Mouse (Mus musculus): ENCODE measurements around the gene Smtnl2. TPM values are rescaled to one million over a fixed set of nuclear protein-coding genes. Genes with fewer than 3 reads are reported as not detected.
"Not testable (repeated sequence)": the region's sequence is repeated elsewhere in the genome, so short reads cannot be mapped to it uniquely, and the experiment has no call there.

Smtnl2 gene
- total RNA-seq, 2 experiments from 2014 or later, result 1.7 to 2.4 TPM

GRCm38 (mm10) chr11:72361385-72362346 is 49.8 kb downstream of the Smtnl2 start:
- peak; percentile 79 to 81 for DNase-seq

- peak; percentile 80 to 84 for DNase-seq
Measured at GRCm38 (mm10) chr11:72354971-72355728, 56.4 kb downstream of the Smtnl2 start.

- no peak for DNase-seq
Measured at GRCm38 (mm10) chr11:72353186-72353585, 58.3 kb downstream of the Smtnl2 start.

DNA sequence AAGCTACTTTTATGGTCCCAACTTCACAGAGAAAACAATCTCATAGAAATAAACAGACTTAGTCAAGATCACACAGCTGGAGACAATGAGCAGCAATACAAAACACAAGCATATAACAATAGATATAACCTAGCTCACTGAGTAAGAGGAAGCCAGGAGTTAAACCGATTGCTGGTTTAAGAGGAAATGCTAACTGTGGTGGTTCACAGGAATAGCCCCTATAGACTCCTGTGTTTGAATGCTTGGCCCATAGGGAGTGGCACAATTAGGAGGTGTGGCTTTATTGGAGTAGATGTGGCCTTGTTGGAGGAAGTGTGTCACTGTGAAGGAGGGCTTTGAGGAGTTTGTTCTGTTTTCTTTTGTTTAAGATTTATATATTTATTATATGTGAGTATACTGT is 59.2 kb downstream of the Smtnl2 start:
- DNase-seq, result no peak

DNA sequence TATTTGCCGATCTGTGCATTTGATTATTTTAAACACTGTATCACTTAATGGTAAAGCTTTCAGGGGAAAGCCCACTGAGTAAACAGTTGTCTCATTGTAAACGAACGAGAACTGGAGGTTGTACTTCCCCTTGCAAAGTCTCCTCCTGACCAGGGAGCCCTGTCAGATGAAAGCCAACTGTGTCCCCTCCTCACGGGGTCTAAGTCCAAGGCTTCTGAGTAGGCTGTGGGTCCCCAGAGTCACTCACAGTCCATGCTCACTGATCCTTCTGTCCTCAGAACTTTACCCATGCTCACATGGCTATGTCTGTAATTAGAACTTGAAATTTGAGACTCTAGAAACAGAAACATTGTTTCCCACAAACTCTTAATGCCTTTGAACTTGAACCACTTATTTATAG is 61.9 kb downstream of the Smtnl2 start:
- no peak for DNase-seq

GRCm38 (mm10) chr11:72349016-72349415 is 62.5 kb downstream of the Smtnl2 start:
- peak in 1 of 2 experiments; percentile 19 for DNase-seq

- DNase-seq, result no peak
Measured at GRCm38 (mm10) chr11:72348563-72348962, 63.0 kb downstream of the Smtnl2 start.

DNA sequence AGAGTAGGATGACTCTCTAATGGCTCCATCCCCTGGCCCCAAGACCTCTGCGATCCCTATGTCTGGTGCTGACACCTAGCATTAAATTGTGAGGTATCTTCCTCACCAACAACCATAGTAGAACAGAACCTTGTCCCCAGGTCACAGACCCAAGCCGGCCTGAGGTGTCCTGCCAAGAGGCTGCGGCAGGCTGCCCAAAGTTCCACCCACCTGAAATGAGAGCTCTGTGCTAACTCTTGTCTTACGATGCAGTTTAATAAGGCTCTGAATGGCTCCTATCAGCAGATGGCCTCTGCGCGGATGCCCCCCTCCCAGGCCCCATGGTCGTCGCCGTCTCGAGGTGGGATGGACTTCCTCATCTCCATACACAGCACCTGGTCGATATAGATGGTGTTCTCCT is 67.0 kb downstream of the Smtnl2 start:
- no peak for DNase-seq

- DNase-seq, result peak; percentile 63 to 77
Measured at GRCm38 (mm10) chr11:72343904-72344303, 67.6 kb downstream of the Smtnl2 start.

DNA sequence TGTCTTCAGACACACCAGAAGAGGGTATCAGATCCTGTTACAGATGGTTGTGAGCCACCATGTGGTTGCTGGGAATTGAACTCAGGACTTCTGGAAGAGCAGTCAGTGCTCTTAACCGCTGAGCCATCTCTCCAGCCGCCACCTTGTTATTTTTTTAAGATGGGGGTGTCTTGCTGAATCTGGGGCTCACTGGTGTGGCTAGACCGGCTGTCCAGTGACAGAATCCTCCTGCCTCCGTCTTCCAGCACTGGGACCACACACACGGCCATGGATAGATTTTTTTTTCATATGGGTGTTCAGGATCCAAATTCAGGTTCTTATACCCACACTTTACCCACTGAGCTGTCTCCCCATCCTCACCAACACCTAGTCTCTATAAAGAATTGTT is 68.3 kb downstream of the Smtnl2 start:
- not testable (repeated sequence) for DNase-seq

DNA sequence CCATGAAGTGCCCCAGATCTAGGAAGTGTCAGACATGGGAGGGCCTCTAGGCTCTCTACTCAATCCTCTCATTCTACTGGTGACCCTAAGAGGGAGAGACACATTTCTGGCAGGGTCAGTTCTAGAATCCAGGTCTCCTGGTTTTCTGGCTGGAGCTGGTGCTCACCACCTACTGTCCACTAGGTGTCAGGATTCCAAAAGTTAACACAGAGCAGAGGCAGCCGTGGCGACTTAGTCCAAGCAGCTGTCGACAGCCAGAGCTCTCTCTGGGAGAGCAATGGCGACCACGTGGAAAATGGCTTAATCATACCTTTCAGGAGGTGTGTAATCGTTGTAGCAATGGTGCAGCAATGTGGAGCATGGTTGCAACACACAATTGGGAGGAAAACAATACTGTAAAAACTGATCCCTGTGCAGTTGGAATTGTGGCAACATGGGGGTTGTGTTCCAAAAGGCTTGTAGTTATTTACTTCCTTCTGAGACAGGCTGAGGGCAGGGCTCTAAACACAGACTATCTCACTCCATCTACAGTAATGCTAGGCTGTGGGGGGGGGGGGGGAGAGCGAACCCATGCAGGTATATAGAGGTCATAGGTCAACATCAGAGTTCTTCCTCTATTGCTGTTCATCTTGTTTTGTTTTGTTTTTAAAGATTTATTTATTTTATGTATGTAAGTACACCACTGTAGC is 68.8 kb downstream of the Smtnl2 start:
- peak; percentile 67 to 69 for DNase-seq

- DNase-seq, result no peak
Measured at GRCm38 (mm10) chr11:72339716-72340115, 71.8 kb downstream of the Smtnl2 start.

Small RNA genes within 50 kb of the gene (microRNA-seq; reads per million reads assigned to microRNA genes)
- not detected for gene Mir6338

Other genes starting within 250 kb of the Smtnl2 start
- under 1 TPM; 0.46 to 0.60 TPM for gene Gm43951, start 204.9 kb downstream of the Smtnl2 start, total RNA-seq (2021)
- 1 to 10 TPM; 4.9 to 5.8 TPM for gene 4933427D14Rik, start 204.3 kb downstream of the Smtnl2 start, total RNA-seq (2021)
- 10 to 100 TPM; 71.8 to 74.2 TPM for gene Txndc17, start 204.2 kb downstream of the Smtnl2 start, total RNA-seq (2021)
- gene Med31, start 196.1 kb downstream of the Smtnl2 start, total RNA-seq (2021), result 10 to 100 TPM; 13.0 to 13.5 TPM
- under 1 TPM; 0.07 to 0.17 TPM for gene Slc13a5, start 144.5 kb downstream of the Smtnl2 start, total RNA-seq (2021)
- 10 to 100 TPM; 30.0 to 33.3 TPM for gene Xaf1, start 110.1 kb downstream of the Smtnl2 start, total RNA-seq (2021)
- not detected for gene Fbxo39, start 97.3 kb downstream of the Smtnl2 start, total RNA-seq (2021)
- gene Tekt1, start 49.3 kb downstream of the Smtnl2 start, total RNA-seq (2021), result under 1 TPM; 0.26 to 0.40 TPM
- 1 to 10 TPM in 1 of 2 experiments, under 1 TPM in 1; 0.79 to 5.3 TPM for gene Ggt6, start 23.8 kb upstream of the Smtnl2 start, total RNA-seq (2021)
- 100 to 1,000 TPM in 1 of 2 experiments, 10 to 100 TPM in 1; 86.3 to 101 TPM for gene Mybbp1a, start 29.6 kb upstream of the Smtnl2 start, total RNA-seq (2021)
- gene Spns2, start 78.2 kb upstream of the Smtnl2 start, total RNA-seq (2021), result 1 to 10 TPM; 2.2 to 3.4 TPM
- under 1 TPM; 0.13 to 0.23 TPM for gene Spns3, start 138.8 kb upstream of the Smtnl2 start, total RNA-seq (2021)
- gene Ube2g1, start 195.6 kb upstream of the Smtnl2 start, total RNA-seq (2021), result 10 to 100 TPM; 42.6 to 48.7 TPM